Mouse (Mus musculus) retina, embryonic 14.5 days (tissue): ENCODE results near the gene Ssmem1.

Experiments
- DNase-seq: peaks from one replicate; pipeline ENCODE4 v3.0.0-alpha.2; 2015; ENCODE audit warnings: low spot score

Gene Ssmem1

GRCm38 (mm10) chr6:30554092-30554491, 44.4 kb downstream of the Ssmem1 start:
- DNase-seq: no peak

GRCm38 (mm10) chr6:30554621-30555170, 45.0 kb downstream of the Ssmem1 start:
- DNase-seq: no peak

- no peak for DNase-seq
Measured at GRCm38 (mm10) chr6:30556080-30556479, 46.4 kb downstream of the Ssmem1 start.

GRCm38 (mm10) chr6:30559726-30560125, 50.1 kb downstream of the Ssmem1 start:
- no peak for DNase-seq

GRCm38 (mm10) chr6:30562132-30562531, 52.5 kb downstream of the Ssmem1 start:
- DNase-seq: no peak

GRCm38 (mm10) chr6:30563575-30563974, 53.9 kb downstream of the Ssmem1 start:
- DNase-seq: no peak

- no peak for DNase-seq
Measured at GRCm38 (mm10) chr6:30564051-30564450, 54.4 kb downstream of the Ssmem1 start.

- DNase-seq: no peak
Measured at GRCm38 (mm10) chr6:30568069-30568468, 58.4 kb downstream of the Ssmem1 start, which contains the start of gene Cpa4. Cpa4 (plus strand) TSS chr6:30568369.

- DNase-seq: no peak
Measured at GRCm38 (mm10) chr6:30569331-30569730, 59.7 kb downstream of the Ssmem1 start.
